ENCODE assay signal across 8 mouse cellular contexts in the genomic region with DNA sequence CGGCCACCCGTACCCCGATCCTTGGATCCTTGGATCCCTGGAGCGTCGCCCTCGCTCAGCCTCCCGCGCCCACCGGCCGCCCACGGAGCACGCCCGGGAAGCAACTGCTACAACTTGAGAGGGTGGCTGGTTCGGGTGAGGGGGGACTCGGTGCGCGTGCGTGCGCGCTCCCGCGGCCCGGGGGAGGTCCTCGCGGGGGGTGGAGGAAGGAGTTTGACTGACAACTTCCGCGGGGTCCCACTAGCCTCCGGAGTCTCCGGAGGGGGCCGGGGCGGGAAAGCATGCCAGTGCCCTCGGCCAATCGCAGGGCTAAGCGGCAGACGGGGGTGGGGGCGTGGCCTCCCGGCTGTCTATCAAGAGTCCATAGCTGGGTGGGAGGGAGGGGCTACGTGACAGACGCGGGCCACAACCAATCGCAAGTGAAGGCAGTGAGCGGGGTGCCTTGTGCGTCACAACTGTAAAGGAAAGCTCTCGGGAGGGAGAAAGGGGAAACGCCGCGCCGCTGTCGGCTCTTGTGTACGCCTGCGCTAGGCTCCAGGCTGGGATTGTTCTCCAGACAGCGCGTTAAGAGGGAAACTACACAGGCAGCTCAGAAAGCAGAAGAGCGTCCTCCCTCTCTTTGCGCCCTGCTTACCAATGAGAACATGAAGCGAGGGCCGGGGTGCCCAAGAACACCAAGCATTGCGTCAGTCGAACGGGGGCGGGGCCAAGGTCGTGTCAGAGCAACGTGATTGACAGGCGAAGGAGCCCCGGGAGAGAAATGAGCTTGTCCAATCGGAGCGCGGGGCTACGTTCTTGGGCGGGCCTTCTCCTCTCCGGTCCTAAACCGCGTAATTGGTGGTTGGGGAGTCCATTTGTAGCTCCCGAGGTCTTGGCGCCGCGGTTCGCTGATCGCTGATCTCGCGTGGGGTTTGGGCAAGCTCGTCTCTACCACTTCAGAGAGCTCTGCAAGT. TPM values are rescaled to one million over a fixed set of nuclear protein-coding genes. Genes with fewer than 3 reads are reported as not detected.
DNase-seq lines count a peak whose midpoint lies in the region; ATAC-seq and TF ChIP-seq lines count a peak whose summit lies in the region.

No protein-coding gene starts in this region.

- no peak for TF ChIP-seq CTCF in ES-Bruce4 (IDR thresholded peaks at IDR 0.05; ENCODE audit: low read depth, low read length)
- no peak for TF ChIP-seq CTCF in liver, postnatal 0 days (IDR thresholded peaks at IDR 0.05; ENCODE audit: low read depth)

- under 1% methylated on average over 76 of the region's 82 CpGs for WGBS in forebrain, embryonic 13.5 days
- WGBS in large intestine, adult 2 months, result 1% methylated on average over 82 of the region's 82 CpGs
- 2% methylated on average over 67 of the region's 82 CpGs for WGBS in liver, postnatal 0 days (ENCODE audit: insufficient replicate concordance)
- WGBS in neural tube, embryonic 14.5 days, result under 1% methylated on average over 65 of the region's 82 CpGs

- TF ChIP-seq EP300 in ES-Bruce4 (IDR thresholded peaks at IDR 0.05; ENCODE audit: insufficient read depth, low read depth, low read length), result no peak
- no peak for TF ChIP-seq EP300 in liver, postnatal 0 days (IDR thresholded peaks at IDR 0.05; ENCODE audit: low read depth)

- DNase-seq in heart, postnatal 10 days, result peak; percentile 99 to 100
- DNase-seq in large intestine, adult 2 months (ENCODE audit: low read depth, low spot score), result peak; percentile 99
- DNase-seq in liver, postnatal 0 days, result peak; percentile 100
- peak; percentile 100 for DNase-seq in testis, postnatal 10 days (ENCODE audit: low spot score)

- H3K4me2 ChIP-seq in forebrain, embryonic 13.5 days, result peak overlapping the region; percentile 82
- peak overlapping the region; percentile 82 for H3K4me2 ChIP-seq in liver, postnatal 0 days (ENCODE audit: low read depth, low read length)
- H3K4me2 ChIP-seq in neural tube, embryonic 14.5 days (ENCODE audit: low read depth, low read length), result peak overlapping the region; percentile 55

- H3K27ac ChIP-seq in ES-Bruce4 (ENCODE audit: insufficient read depth, low read length), result peak overlapping the region; percentile 74
- peak overlapping the region; percentile 90 for H3K27ac ChIP-seq in forebrain, embryonic 13.5 days
- peak overlapping the region; percentile 99 for H3K27ac ChIP-seq in liver, postnatal 0 days (ENCODE audit: low read depth)
- H3K27ac ChIP-seq in neural tube, embryonic 14.5 days (ENCODE audit: low read depth, low read length), result peak overlapping the region; percentile 98

- peak overlapping the region; percentile 96 for H3K9ac ChIP-seq in ES-Bruce4 (ENCODE audit: low read depth, poor library complexity, severe bottlenecking)
- H3K9ac ChIP-seq in forebrain, embryonic 13.5 days, result peak overlapping the region; percentile 78
- H3K9ac ChIP-seq in liver, postnatal 0 days (replicated peaks), result peak overlapping the region; percentile 98
- H3K9ac ChIP-seq in neural tube, embryonic 14.5 days (replicated peaks; ENCODE audit: low read depth, low read length), result peak overlapping the region; percentile 56

- TF ChIP-seq POLR2A in ES-Bruce4 (IDR thresholded peaks at IDR 0.05; ENCODE audit: insufficient read depth, low read length), result peak; percentile 73

- H3K27me3 ChIP-seq in ES-Bruce4 (ENCODE audit: control insufficient read depth, insufficient read depth, low read length, poor library complexity, severe bottlenecking), result no peaks in the 10 kb centered on the region
- H3K27me3 ChIP-seq in forebrain, embryonic 13.5 days, result peaks cover 3% of the 10 kb centered on the region; the same call in 1 of the 2 replicates
- no peaks in the 10 kb centered on the region for H3K27me3 ChIP-seq in liver, postnatal 0 days (ENCODE audit: insufficient read depth, low read length)
- H3K27me3 ChIP-seq in neural tube, embryonic 14.5 days (ENCODE audit: control insufficient read depth, insufficient read depth, low read length), result no peaks in the 10 kb centered on the region; the same call in 1 of the 2 replicates

- peak; percentile 94 for ATAC-seq in cerebellum, adult (ENCODE audit: insufficient number of reproducible peaks, low FRiP score, low TSS enrichment)
- peak; percentile 98 for ATAC-seq in forebrain, embryonic 13.5 days
- ATAC-seq in liver, postnatal 0 days, result peak; percentile 93
- ATAC-seq in neural tube, embryonic 14.5 days (ENCODE audit: low read depth), result peak; percentile 99

- no peaks in the 10 kb centered on the region for H3K36me3 ChIP-seq in ES-Bruce4 (ENCODE audit: control insufficient read depth, insufficient read depth, low read length, poor library complexity, severe bottlenecking)
- H3K36me3 ChIP-seq in forebrain, embryonic 13.5 days (ENCODE audit: poor library complexity, severe bottlenecking), result no peaks in the 10 kb centered on the region
- no peaks in the 10 kb centered on the region for H3K36me3 ChIP-seq in liver, postnatal 0 days (replicated peaks; ENCODE audit: insufficient read depth, low read length)
- no peaks in the 10 kb centered on the region for H3K36me3 ChIP-seq in neural tube, embryonic 14.5 days (ENCODE audit: control insufficient read depth, insufficient read depth, low read length)

- intact Hi-C loops in heart, postnatal 10 days (cut with DNase I), result loop anchor here (5.0 kb wide), 1 partner anchor 425 kb away; the partner anchor contains the start of gene Nek2

- no peaks in the 10 kb centered on the region for H3K9me3 ChIP-seq in ES-Bruce4 (replicated peaks; ENCODE audit: control insufficient read depth, insufficient read depth, low read length, poor library complexity, severe bottlenecking)
- H3K9me3 ChIP-seq in forebrain, embryonic 13.5 days (replicated peaks), result no peaks in the 10 kb centered on the region
- no peaks in the 10 kb centered on the region for H3K9me3 ChIP-seq in liver, postnatal 0 days (ENCODE audit: low read length)
- H3K9me3 ChIP-seq in neural tube, embryonic 14.5 days (ENCODE audit: control insufficient read depth, low read length), result no peaks in the 10 kb centered on the region

- no peaks in the 10 kb centered on the region for H3K4me1 ChIP-seq in ES-Bruce4 (ENCODE audit: control insufficient read depth, insufficient read depth, low read length)
- peaks cover 17% of the 10 kb centered on the region for H3K4me1 ChIP-seq in forebrain, embryonic 13.5 days
- H3K4me1 ChIP-seq in liver, postnatal 0 days (ENCODE audit: insufficient read depth), result peaks cover 8% of the 10 kb centered on the region; the same call in 1 of the 2 replicates
- H3K4me1 ChIP-seq in neural tube, embryonic 14.5 days (ENCODE audit: control insufficient read depth, insufficient read depth, low read length), result no peaks in the 10 kb centered on the region

- peak overlapping the region; percentile 94 for H3K4me3 ChIP-seq in ES-Bruce4 (ENCODE audit: low read depth, low read length)
- H3K4me3 ChIP-seq in forebrain, embryonic 13.5 days, result peak overlapping the region; percentile 70
- H3K4me3 ChIP-seq in liver, postnatal 0 days (ENCODE audit: low read depth, low read length), result peak overlapping the region; percentile 86
- peak overlapping the region; percentile 61 for H3K4me3 ChIP-seq in neural tube, embryonic 14.5 days (ENCODE audit: low read depth, low read length)

RNA-seq across cellular contexts. Expression of gene Ppp2r5a, which starts 5.9 kb away (rescaled TPM):
- polyA plus RNA-seq in ES-Bruce4 (2011; ENCODE audit: insufficient read depth, insufficient read length, low read depth, missing spikeins), result 116 and 127 TPM in 2 replicates
- polyA plus RNA-seq in forebrain, embryonic 13.5 days (2015; fragmentation: Nextera tagmentation; extraction: Ambion mirVana), result 6.5 and 7.4 TPM in 2 replicates
- 100 to 1,000 TPM; 113 to 127 TPM for total RNA-seq in heart, postnatal 10 days (2021)
- polyA plus RNA-seq in large intestine, adult 2 months (2012; rRNA removed), result 44.2 and 48.3 TPM in 2 replicates
- polyA plus RNA-seq in liver, postnatal 0 days (2015; fragmentation: Nextera tagmentation; extraction: Ambion mirVana), result 27.1 and 30.7 TPM in 2 replicates
- 6.9 and 9.4 TPM in 2 replicates for polyA plus RNA-seq in neural tube, embryonic 14.5 days (2014; fragmentation: Nextera tagmentation; extraction: Ambion mirVana)

Comparison
In these comparisons a context has a peak if more than half of its experiments do, and no peak if none do; other contexts are left out.
1. Peak in every context shown above with its lines: DNase-seq, ATAC-seq, H3K4me3 ChIP-seq and H3K27ac ChIP-seq.